ENCODE assay signal across 8 mouse cellular contexts in genomic region chrX:166652400-166652799, GRCm38 (mm10).
A peak's percentile ranks its signal among the peaks of the same experiment; 100 is the strongest.
DNase-seq lines count a peak whose midpoint lies in the region; ATAC-seq lines count a peak whose summit lies in the region.

No protein-coding gene starts in this region.

- no peak overlapping the region for H3K4me3 ChIP-seq in hindbrain, embryonic 11.5 days (ENCODE audit: low read depth, low read length)
- H3K4me3 ChIP-seq in hindbrain, embryonic 16.5 days (ENCODE audit: low read length), result no peak overlapping the region
- H3K4me3 ChIP-seq in midbrain, embryonic 16.5 days (ENCODE audit: low read depth, low read length), result no peak overlapping the region

- H3K27me3 ChIP-seq in hindbrain, embryonic 11.5 days (ENCODE audit: control insufficient read depth, insufficient read depth, low read length), result no peaks in the 10 kb centered on the region
- no peaks in the 10 kb centered on the region for H3K27me3 ChIP-seq in hindbrain, embryonic 16.5 days (replicated peaks; ENCODE audit: control insufficient read depth, insufficient read depth, low read length)
- no peaks in the 10 kb centered on the region for H3K27me3 ChIP-seq in midbrain, embryonic 16.5 days (ENCODE audit: control insufficient read depth, insufficient read depth, low read depth, low read length)

- DNase-seq in hindbrain, embryonic 11.5 days (ENCODE audit: low spot score), result peak; percentile 46
- peak; percentile 56 for DNase-seq in 416B (ENCODE audit: low read depth)
- DNase-seq in NIH3T3 (ENCODE audit: low read depth), result peak; percentile 75
- peak; percentile 3 for DNase-seq in embryo, embryonic 9.5 days (ENCODE audit: extremely low spot score)
- DNase-seq in layer of hippocampus, postnatal 10 days (ENCODE audit: low spot score in 2 of 2), result peak; percentile 18 to 49
- DNase-seq in urinary bladder, postnatal 4 days (ENCODE audit: low spot score in 2 of 2), result no peak

- H3K9ac ChIP-seq in hindbrain, embryonic 11.5 days (ENCODE audit: low read depth, low read length), result no peak overlapping the region
- no peak overlapping the region for H3K9ac ChIP-seq in hindbrain, embryonic 16.5 days (ENCODE audit: low read depth, low read length)
- H3K9ac ChIP-seq in midbrain, embryonic 16.5 days (ENCODE audit: low read depth, low read length), result no peak overlapping the region

- no peak overlapping the region for H3K4me2 ChIP-seq in hindbrain, embryonic 11.5 days (replicated peaks; ENCODE audit: low read depth, low read length)
- no peak overlapping the region for H3K4me2 ChIP-seq in hindbrain, embryonic 16.5 days (ENCODE audit: low read length)
- no peak overlapping the region for H3K4me2 ChIP-seq in midbrain, embryonic 16.5 days (ENCODE audit: low read length)

- H3K27ac ChIP-seq in hindbrain, embryonic 11.5 days (ENCODE audit: low read depth, low read length), result no peak overlapping the region
- no peak overlapping the region for H3K27ac ChIP-seq in hindbrain, embryonic 16.5 days (ENCODE audit: low read depth, low read length)
- H3K27ac ChIP-seq in midbrain, embryonic 16.5 days (ENCODE audit: low read length), result no peak overlapping the region

- H3K4me1 ChIP-seq in hindbrain, embryonic 11.5 days (replicated peaks; ENCODE audit: control insufficient read depth, insufficient read depth, low read length), result no peaks in the 10 kb centered on the region
- H3K4me1 ChIP-seq in hindbrain, embryonic 16.5 days (ENCODE audit: control insufficient read depth, insufficient read depth, low read depth, low read length), result no peaks in the 10 kb centered on the region
- H3K4me1 ChIP-seq in midbrain, embryonic 16.5 days (ENCODE audit: control insufficient read depth, insufficient read depth, low read length), result no peaks in the 10 kb centered on the region

- ATAC-seq in hindbrain, embryonic 11.5 days (ENCODE audit: low FRiP score), result no peak
- ATAC-seq in hindbrain, embryonic 16.5 days, result no peak
- peak; percentile 39; the same call in 1 of the 2 replicates for ATAC-seq in midbrain, embryonic 16.5 days

- H3K36me3 ChIP-seq in hindbrain, embryonic 11.5 days (ENCODE audit: control insufficient read depth, insufficient read depth, low read length), result no peaks in the 10 kb centered on the region
- no peaks in the 10 kb centered on the region for H3K36me3 ChIP-seq in hindbrain, embryonic 16.5 days (ENCODE audit: control insufficient read depth, insufficient read depth, low read length)
- H3K36me3 ChIP-seq in midbrain, embryonic 16.5 days (ENCODE audit: control insufficient read depth, insufficient read depth, low read length), result no peaks in the 10 kb centered on the region

- no peaks in the 10 kb centered on the region for H3K9me3 ChIP-seq in hindbrain, embryonic 11.5 days (ENCODE audit: control insufficient read depth, low read length)
- no peaks in the 10 kb centered on the region for H3K9me3 ChIP-seq in hindbrain, embryonic 16.5 days (ENCODE audit: control insufficient read depth, low read length)
- no peaks in the 10 kb centered on the region for H3K9me3 ChIP-seq in midbrain, embryonic 16.5 days (replicated peaks; ENCODE audit: control insufficient read depth, low read length, poor library complexity, severe bottlenecking)

- 62% methylated on average over 3 of the region's 3 CpGs for WGBS in hindbrain, embryonic 11.5 days
- WGBS in hindbrain, embryonic 16.5 days, result 65% methylated on average over 3 of the region's 3 CpGs
- 63% methylated on average over 3 of the region's 3 CpGs for WGBS in midbrain, embryonic 16.5 days

Comparison
In these comparisons a context has a peak if more than half of its experiments do, and no peak if none do; other contexts are left out.
1. DNase-seq: peak in hindbrain, embryonic 11.5 days (single experiment), 416B (single experiment), NIH3T3 (single experiment), embryo, embryonic 9.5 days (single experiment) and layer of hippocampus, postnatal 10 days (2 of 2); none in urinary bladder, postnatal 4 days (0 of 2).